Mouse (Mus musculus) stomach, embryonic 16.5 days (tissue): Measurements from ENCODE around the gene N4bp2. TPM values are rescaled to one million over a fixed set of nuclear protein-coding genes. Genes with fewer than 3 reads are reported as not detected.

Source experiments
- ATAC-seq: fragments of 200-750 bp; cut with Nextera tagmentation; 2 replicates; pipeline ENCODE4 v1.8.0; 2017; ENCODE audit warnings: moderate number of reproducible peaks, moderate TSS enrichment; ENCODE audit not compliant: insufficient read depth, low FRiP score
- H3K27ac ChIP-seq: fragments of 300-500 bp; sonication (generic); 2 replicates; pipeline ENCODE4 v1.5.1; 2014; ENCODE audit warnings: low read length
- H3K27me3 ChIP-seq: fragments of 300-500 bp; sonication (generic); 2 replicates; pipeline ENCODE4 v1.6.1; 2014; ENCODE audit warnings: low read length, control low read depth, mixed read lengths; ENCODE audit not compliant: control insufficient read depth, insufficient read depth
- H3K36me3 ChIP-seq: fragments of 300-500 bp; sonication (generic); 2 replicates; pipeline ENCODE4 v1.6.1; 2014; ENCODE audit warnings: low read length; ENCODE audit not compliant: control insufficient read depth, insufficient read depth
- H3K4me1 ChIP-seq: fragments of 300-500 bp; sonication (generic); 2 replicates; pipeline ENCODE4 v1.6.1; 2014; ENCODE audit warnings: low read length, control low read depth, mixed read lengths; ENCODE audit not compliant: control insufficient read depth, insufficient read depth
- H3K4me2 ChIP-seq: fragments of 300-500 bp; sonication (generic); 2 replicates; pipeline ENCODE4 v1.6.1; 2014; ENCODE audit warnings: low read depth, low read length, mixed read lengths
- H3K4me3 ChIP-seq: fragments of 300-500 bp; sonication (generic); replicated peaks from 2 replicates; pipeline ENCODE4 v1.5.1; 2014; ENCODE audit warnings: mild to moderate bottlenecking, low read length
- H3K9ac ChIP-seq: fragments of 300-500 bp; sonication (generic); 2 replicates; pipeline ENCODE4 v1.6.1; 2014; ENCODE audit warnings: low read length
- H3K9me3 ChIP-seq: fragments of 300-500 bp; sonication (generic); replicated peaks from 2 replicates; pipeline ENCODE4 v1.6.1; 2016; ENCODE audit warnings: low read length, control low read depth; ENCODE audit not compliant: control insufficient read depth
- WGBS: fragments of 180-500 bp; shearing (Covaris S2); extraction: QIAGEN DNeasy Blood & Tissue Kit; methylation state at CpG from one replicate; pipeline ENCODE4 v1.1.7; 2014; 5-methylcytosine and 5-hydroxymethylcytosine counted together
- polyA plus RNA-seq: library from polyadenylated mRNA; unstranded; fragments of >200 nt; fragmentation: Nextera tagmentation; extraction: Ambion mirVana; gene quantifications from 2 replicates; pipeline ENCODE4 v1.2.1, GENCODE M21; 2015

Gene N4bp2
- polyA plus RNA-seq, 1 experiment from 2014 or later: 17.3 TPM

- no peaks in the 10 kb centered on the region for H3K9me3 ChIP-seq
- no peaks in the 10 kb centered on the region for H3K27me3 ChIP-seq
- H3K4me2 ChIP-seq: no peak overlapping the region
- 64% methylated on average over 4 of the region's 4 CpGs for WGBS
- no peaks in the 10 kb centered on the region for H3K4me1 ChIP-seq
- no peak overlapping the region for H3K9ac ChIP-seq
- no peaks in the 10 kb centered on the region for H3K36me3 ChIP-seq
- H3K27ac ChIP-seq: no peak overlapping the region
- ATAC-seq: no peak
- H3K4me3 ChIP-seq: no peak overlapping the region
These were observed 109.9 kb downstream of the N4bp2 start for GRCm38 (mm10) chr5:65873212-65873611.

DNA sequence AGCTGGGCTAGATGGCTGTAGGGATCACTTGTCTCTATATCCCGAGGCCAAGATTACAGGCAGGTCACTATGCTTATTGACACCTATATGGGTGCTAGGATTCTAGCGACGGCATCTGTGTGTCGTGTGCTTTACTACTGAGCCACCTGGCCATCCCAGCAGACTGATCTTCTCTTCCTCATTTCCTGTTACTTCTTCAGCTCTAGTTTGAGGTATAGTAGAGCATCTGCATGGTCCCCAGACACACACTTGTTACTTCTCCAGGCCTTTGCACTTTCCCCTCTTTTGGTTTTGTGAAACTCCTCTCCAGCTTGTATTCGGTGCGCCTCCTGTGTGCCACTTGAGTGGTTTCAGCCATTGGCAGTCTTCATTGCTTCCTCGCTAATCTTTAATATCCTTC, 111.9 kb downstream of the N4bp2 start:
- Histone ChIP-seq H3K4me2 (no peak overlapping the region), H3K36me3 (no peaks in the 10 kb centered on the region), H3K9ac (no peak overlapping the region), H3K4me1 (no peaks in the 10 kb centered on the region), H3K27ac (no peak overlapping the region), H3K4me3 (no peak overlapping the region), H3K9me3 (no peaks in the 10 kb centered on the region), H3K27me3 (no peaks in the 10 kb centered on the region)
- no peak for ATAC-seq
- WGBS: 92% methylated on average over 7 of the region's 7 CpGs

DNA sequence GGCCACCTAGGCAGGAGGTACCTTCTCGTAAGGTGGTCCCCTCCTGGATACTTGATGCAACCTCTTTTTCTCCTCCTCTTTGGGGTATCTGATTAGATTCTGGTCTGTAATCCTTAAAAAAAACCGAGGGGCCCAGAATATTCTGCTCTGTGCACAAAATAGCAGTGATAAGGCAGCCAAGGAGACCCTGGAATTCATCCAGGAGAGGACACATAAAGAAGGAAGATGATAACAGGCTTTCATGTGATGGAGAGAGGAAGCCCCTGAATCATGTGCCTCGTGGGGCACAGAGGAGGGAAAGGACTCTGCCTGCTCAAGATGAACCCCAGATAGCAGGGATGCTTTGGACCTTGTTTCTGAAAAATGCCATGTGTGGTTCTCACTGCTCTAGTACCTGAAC, 115.0 kb downstream of the N4bp2 start:
- Histone ChIP-seq H3K9me3 (no peaks in the 10 kb centered on the region), H3K27me3 (no peaks in the 10 kb centered on the region), H3K4me3 (no peak overlapping the region), H3K27ac (no peak overlapping the region), H3K36me3 (no peaks in the 10 kb centered on the region), H3K4me1 (no peaks in the 10 kb centered on the region), H3K9ac (no peak overlapping the region), H3K4me2 (no peak overlapping the region)
- WGBS: 58% methylated on average over 3 of the region's 3 CpGs
- ATAC-seq: no peak

Other genes starting within 250 kb of the N4bp2 start
- gene Smim14, start 226.3 kb upstream of the N4bp2 start, polyA plus RNA-seq: 187 and 192 TPM in 2 replicates
- gene Ube2k, start 226.3 kb upstream of the N4bp2 start, polyA plus RNA-seq: 145 and 155 TPM in 2 replicates
- gene Pds5a, start 65.2 kb upstream of the N4bp2 start, polyA plus RNA-seq: 44.0 and 47.7 TPM in 2 replicates
- 1.1 and 1.4 TPM in 2 replicates for gene Rhoh, start 97.7 kb downstream of the N4bp2 start, polyA plus RNA-seq
- gene Chrna9, start 171.4 kb downstream of the N4bp2 start, polyA plus RNA-seq: 0.43 TPM in 1 of 2 replicates, not detected in the other
- 1.9 and 2.6 TPM in 2 replicates for gene 9130230L23Rik, start 240.8 kb downstream of the N4bp2 start, polyA plus RNA-seq